Mouse (Mus musculus): ENCODE measurements around the gene Zmpste24. TPM values are rescaled to one million over a fixed set of nuclear protein-coding genes. Genes with fewer than 3 reads are reported as not detected.
"Not testable (repeated sequence)": the region's sequence is repeated elsewhere in the genome, so short reads cannot be mapped to it uniquely, and the experiment has no call there.

Gene Zmpste24
- polyA plus RNA-seq, 1 experiment: 22.0 TPM

DNA sequence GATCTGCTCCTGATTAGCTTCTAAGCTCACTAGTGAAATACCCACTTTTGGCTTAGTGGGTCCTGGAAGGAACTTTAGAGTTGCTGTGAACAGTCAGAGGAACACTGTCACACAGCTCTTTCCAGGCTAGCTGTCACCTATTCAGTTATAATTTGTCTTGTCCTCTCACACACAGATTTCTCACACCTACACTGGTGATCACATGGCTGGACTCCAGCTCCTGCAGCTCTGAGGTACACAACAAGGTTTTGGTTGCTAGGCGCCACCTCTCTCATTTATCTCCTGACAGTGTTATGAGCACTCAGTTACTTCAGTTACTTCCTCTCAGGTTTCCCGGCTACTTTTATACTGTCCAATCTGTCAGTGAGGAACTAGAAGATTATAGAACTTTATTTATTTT, 32.7 kb downstream of the Zmpste24 start:
- Histone ChIP-seq H3K4me3 (ENCODE audit: insufficient read depth, low read length) (no peak overlapping the region), H3K27ac (ENCODE audit: insufficient read depth, low read length) (no peak overlapping the region), H3K4me1 (ENCODE audit: control insufficient read depth, insufficient read depth, low read length) (no peaks in the 10 kb centered on the region; the same call in 1 of the 2 replicates)
- TF ChIP-seq POLR2A (IDR thresholded peaks at IDR 0.05; ENCODE audit: extremely low read depth, insufficient read depth, low read length) (no peak), CTCF (IDR thresholded peaks at IDR 0.05; ENCODE audit: extremely low read depth, insufficient read depth, low read length) (no peak)

DNA sequence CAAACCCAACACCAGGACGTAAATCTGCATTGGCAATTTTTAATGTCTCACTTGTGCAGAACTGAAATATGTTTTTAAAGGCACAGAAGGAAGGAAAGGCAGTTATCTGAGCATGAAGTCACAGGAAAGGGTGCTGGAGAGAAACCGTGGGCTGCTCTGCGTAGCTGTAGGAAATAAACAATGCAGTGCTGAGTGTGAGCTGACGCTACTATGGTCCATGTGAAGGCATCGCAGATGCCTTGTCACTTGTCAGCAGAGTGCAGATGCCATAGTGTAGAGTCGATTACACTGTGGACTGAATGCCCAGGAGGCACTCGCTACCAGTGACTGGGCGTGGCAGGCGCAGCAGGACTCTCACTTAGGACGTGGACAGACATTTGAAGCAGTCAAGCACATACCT, 38.8 kb downstream of the Zmpste24 start:
- H3K4me1 ChIP-seq (ENCODE audit: control insufficient read depth, insufficient read depth, low read length); H3K4me3 ChIP-seq (ENCODE audit: insufficient read depth, low read length); H3K27ac ChIP-seq (ENCODE audit: insufficient read depth, low read length): not testable (repeated sequence)

DNA sequence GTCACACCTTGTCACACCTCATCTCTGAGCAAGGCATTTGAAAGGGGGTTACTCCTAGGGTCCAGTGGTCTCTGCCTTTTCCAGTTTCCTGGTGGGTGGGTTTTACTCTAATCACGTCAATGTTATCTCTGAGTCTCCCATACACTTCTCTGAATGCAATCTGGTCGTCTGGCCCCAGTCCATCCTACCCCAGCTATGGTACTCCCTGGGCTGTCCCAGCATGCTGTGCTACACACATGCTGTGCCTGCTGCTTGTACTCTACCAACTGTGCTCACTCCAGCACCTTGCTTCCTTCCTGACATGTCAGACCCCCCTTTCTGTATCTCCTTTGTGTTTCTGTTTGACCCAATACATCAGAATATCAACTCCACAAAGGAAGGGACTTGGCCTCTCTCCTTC, 41.0 kb downstream of the Zmpste24 start:
- Histone ChIP-seq H3K27ac (ENCODE audit: insufficient read depth, low read length) (no peak overlapping the region), H3K4me3 (ENCODE audit: insufficient read depth, low read length) (no peak overlapping the region), H3K4me1 (ENCODE audit: control insufficient read depth, insufficient read depth, low read length) (no peaks in the 10 kb centered on the region)
- TF ChIP-seq POLR2A (IDR thresholded peaks at IDR 0.05; ENCODE audit: extremely low read depth, insufficient read depth, low read length) (no peak), CTCF (IDR thresholded peaks at IDR 0.05; ENCODE audit: extremely low read depth, insufficient read depth, low read length) (no peak)

DNA sequence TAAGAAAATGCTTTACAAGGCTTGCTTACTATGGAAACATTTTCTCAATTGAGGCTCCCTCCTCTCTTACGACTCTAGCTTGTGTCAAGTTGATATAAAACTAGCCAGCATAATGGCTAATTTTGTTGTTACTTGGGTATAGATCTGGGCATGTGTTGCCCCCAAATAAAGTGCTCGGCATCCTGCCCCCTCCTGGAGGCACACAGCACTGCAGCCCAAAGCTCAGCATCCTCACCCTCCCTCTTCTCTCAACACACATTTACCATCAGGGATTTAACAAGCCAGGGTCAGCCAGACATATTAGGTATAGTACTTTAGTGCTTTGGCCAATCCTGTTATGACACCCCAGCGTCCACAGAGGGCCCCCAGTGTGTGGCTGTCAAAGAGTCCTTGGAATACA, 41.7 kb downstream of the Zmpste24 start:
- H3K27ac ChIP-seq (ENCODE audit: insufficient read depth, low read length): no peak overlapping the region
- no peaks in the 10 kb centered on the region for H3K4me1 ChIP-seq (ENCODE audit: control insufficient read depth, insufficient read depth, low read length)
- TF ChIP-seq CTCF (IDR thresholded peaks at IDR 0.05; ENCODE audit: extremely low read depth, insufficient read depth, low read length) (peak; percentile 61), POLR2A (IDR thresholded peaks at IDR 0.05; ENCODE audit: extremely low read depth, insufficient read depth, low read length) (no peak)
- H3K4me3 ChIP-seq (ENCODE audit: insufficient read depth, low read length): no peak overlapping the region

DNA sequence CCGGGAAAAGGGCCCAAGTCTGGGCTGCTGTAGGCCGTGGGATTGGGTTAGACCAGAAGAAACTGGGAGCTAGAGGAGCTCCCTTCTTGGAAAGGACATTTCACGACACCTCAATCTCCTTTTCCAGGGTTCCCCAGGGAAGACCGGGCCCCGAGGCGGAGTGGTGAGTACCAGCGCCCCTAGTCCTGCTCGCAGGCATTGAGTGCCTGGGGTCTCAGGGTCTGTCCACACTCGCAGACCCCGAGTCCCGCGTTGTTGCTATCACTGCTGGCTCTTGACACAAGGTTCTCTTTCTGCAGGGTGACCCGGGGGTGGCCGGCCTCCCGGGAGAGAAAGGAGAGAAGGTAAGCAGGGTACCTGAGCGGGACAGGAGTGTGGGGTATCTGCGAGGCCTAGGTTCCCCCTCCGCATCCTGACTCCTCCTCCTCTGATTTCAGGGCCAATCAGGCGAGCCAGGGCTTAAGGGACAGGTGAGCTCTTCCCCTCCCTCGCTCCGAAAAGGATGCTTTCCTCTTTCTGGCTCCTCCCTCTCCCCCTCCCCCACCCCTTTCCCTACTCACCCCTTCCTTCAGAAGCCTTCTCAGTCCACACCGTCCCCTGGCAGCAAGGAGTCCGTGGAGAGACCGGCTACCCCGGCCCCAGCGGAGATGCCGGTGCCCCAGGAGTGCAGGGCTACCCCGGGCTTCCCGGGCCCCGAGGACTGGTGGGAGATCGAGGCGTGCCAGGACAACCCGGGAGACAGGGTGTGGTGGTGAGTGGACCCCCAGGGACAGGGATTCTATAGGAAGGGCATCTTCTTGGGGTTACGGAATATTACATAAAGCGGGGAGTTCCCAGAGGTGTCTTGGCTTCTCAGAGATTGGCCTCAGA, 45.4 kb downstream of the Zmpste24 start:
- no peaks in the 10 kb centered on the region for H3K4me1 ChIP-seq (ENCODE audit: control insufficient read depth, insufficient read depth, low read length)
- H3K27ac ChIP-seq (ENCODE audit: insufficient read depth, low read length): no peak overlapping the region; the same call in 1 of the 2 replicates
- TF ChIP-seq POLR2A (IDR thresholded peaks at IDR 0.05; ENCODE audit: extremely low read depth, insufficient read depth, low read length) (peak; percentile 83), CTCF (IDR thresholded peaks at IDR 0.05; ENCODE audit: extremely low read depth, insufficient read depth, low read length) (no peak)
- H3K4me3 ChIP-seq (ENCODE audit: insufficient read depth, low read length): peak overlapping the region; percentile 44

DNA sequence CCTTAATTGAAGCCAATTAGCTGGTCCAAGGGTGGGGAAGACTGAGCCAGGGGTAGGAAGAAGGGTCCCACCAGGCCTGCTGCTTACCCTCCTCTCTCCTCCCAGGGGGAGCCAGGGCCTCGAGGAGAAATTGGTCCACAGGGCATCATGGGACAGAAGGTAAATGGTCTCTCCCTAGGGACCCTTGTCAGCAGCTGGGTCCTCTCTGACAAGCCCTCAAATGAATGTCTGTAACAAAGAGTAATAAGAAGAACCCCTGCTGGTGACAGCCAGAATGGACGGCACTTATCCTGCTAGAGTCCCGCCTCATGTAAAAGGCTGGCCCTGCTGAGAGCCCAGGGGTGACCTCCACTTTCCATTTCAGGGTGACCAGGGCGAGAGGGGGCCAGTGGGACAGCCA, 46.2 kb downstream of the Zmpste24 start:
- no peaks in the 10 kb centered on the region for H3K4me1 ChIP-seq (ENCODE audit: control insufficient read depth, insufficient read depth, low read length)
- H3K27ac ChIP-seq (ENCODE audit: insufficient read depth, low read length): no peak overlapping the region
- TF ChIP-seq POLR2A (IDR thresholded peaks at IDR 0.05; ENCODE audit: extremely low read depth, insufficient read depth, low read length): no peak
- H3K4me3 ChIP-seq (ENCODE audit: insufficient read depth, low read length): no peak overlapping the region; the same call in 1 of the 2 replicates

DNA sequence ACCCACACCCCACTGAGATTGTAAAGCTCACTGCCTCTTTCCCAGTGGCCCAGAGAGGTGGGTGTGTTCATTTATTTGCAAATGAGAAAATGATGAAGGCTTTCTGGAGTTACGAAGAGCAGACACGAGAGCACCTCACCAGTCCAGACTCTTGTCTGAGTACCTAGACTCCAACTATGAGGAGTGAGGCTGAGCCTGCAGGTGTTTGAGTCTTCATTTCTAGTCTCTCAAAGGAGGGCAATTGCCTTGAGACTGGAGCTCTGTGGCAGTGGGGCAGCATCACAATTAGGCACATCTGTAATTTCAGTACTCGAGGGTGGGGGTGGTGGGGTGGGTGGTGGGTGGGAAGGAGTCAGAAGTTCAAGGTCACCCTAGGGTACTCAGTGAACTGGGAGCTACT, 55.1 kb downstream of the Zmpste24 start:
- no peak overlapping the region for H3K27ac ChIP-seq (ENCODE audit: insufficient read depth, low read length)
- TF ChIP-seq POLR2A (IDR thresholded peaks at IDR 0.05; ENCODE audit: extremely low read depth, insufficient read depth, low read length) (no peak), CTCF (IDR thresholded peaks at IDR 0.05; ENCODE audit: extremely low read depth, insufficient read depth, low read length) (no peak)
- H3K4me1 ChIP-seq (ENCODE audit: control insufficient read depth, insufficient read depth, low read length): no peaks in the 10 kb centered on the region
- no peak overlapping the region for H3K4me3 ChIP-seq (ENCODE audit: insufficient read depth, low read length)

DNA sequence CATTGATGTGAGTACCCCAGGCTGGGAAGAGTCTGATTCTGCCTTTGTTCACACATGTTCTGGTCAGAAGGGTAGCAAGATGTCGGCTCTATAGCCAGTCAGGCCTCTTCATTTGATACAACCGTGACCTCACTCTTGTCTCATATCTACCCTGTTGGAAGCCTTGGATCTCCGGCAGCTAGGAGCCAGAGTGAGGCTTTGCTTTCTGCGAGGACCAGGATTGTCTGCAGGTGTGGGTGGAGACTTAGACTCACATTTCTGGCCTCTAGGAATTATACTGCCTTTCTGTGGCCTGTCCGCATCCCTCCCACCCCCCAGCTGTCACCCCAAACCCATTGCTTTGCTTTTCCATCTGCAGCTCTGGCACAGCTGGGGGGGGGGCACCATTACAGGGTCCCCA, 55.6 kb downstream of the Zmpste24 start:
- TF ChIP-seq POLR2A (IDR thresholded peaks at IDR 0.05; ENCODE audit: extremely low read depth, insufficient read depth, low read length): no peak
- no peak for TF ChIP-seq CTCF (IDR thresholded peaks at IDR 0.05; ENCODE audit: extremely low read depth, insufficient read depth, low read length)
- Histone ChIP-seq H3K4me3 (ENCODE audit: insufficient read depth, low read length) (no peak overlapping the region), H3K27ac (ENCODE audit: insufficient read depth, low read length) (no peak overlapping the region), H3K4me1 (ENCODE audit: control insufficient read depth, insufficient read depth, low read length) (no peaks in the 10 kb centered on the region)

DNA sequence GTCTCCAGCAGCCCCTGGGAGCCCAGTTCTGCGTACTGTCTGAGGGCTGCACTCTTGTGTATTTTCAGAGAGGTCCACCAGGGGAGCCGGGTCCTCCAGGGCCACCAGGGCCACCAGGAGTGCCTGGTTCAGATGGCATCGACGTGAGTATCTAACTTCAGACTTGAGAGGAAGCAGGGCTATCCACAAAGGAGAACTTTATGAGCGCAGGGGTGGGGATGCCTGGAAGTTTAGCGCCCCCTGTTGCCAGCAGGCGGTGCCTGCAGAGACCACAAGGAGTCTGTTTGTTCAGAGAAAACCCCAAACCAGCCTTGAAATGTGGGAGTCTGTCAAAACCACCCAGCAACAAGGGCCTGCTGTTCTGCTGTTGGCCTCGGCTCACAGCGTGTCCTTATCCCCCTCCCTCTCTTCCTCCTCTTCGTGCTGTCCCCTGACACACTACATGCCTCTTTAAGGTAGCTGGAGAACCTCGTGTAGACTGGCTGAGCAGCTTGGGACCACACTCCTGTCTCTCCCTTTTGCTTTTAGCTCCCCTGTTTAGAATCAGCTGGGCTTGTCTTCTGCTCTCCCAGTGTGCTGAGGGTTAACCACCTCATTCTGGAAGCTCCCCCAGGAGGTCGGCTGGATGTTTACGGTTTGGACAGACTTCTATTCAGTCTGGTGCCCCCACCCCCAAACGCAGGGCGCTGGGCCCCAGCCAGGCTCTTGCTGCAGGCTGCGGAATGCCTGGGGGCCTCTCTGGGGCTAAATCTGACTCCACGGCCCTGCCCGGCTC, 57.0 kb downstream of the Zmpste24 start:
- H3K4me3 ChIP-seq (ENCODE audit: insufficient read depth, low read length): no peak overlapping the region
- no peak overlapping the region for H3K27ac ChIP-seq (ENCODE audit: insufficient read depth, low read length)
- no peaks in the 10 kb centered on the region for H3K4me1 ChIP-seq (ENCODE audit: control insufficient read depth, insufficient read depth, low read length)
- no peak for TF ChIP-seq POLR2A (IDR thresholded peaks at IDR 0.05; ENCODE audit: extremely low read depth, insufficient read depth, low read length)
- peak; percentile 71 for TF ChIP-seq CTCF (IDR thresholded peaks at IDR 0.05; ENCODE audit: extremely low read depth, insufficient read depth, low read length)

DNA sequence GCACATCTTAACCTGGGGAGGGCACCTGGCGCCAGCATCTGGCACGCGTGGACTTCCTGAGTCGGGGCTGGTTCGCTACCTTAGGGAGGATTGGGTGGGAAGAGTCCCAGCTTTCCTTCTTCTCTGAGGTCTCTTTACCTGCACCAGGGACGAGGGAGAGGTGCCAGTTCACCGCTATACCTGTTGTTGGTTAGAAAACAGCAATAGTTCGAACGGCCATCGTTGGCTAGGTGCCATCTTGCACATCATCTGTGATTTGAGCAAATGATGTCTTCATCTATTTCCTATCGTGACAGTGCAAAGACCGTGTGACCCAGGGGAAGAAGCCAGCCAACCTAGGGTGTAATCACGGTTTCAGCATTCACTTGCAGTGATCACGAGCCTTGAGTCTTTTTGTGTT, 57.7 kb downstream of the Zmpste24 start:
- H3K4me1 ChIP-seq (ENCODE audit: control insufficient read depth, insufficient read depth, low read length): no peaks in the 10 kb centered on the region
- no peak overlapping the region for H3K4me3 ChIP-seq (ENCODE audit: insufficient read depth, low read length)
- no peak overlapping the region for H3K27ac ChIP-seq (ENCODE audit: insufficient read depth, low read length)

More for the DNA sequence above, 57.7 kb downstream of the Zmpste24 start:
- TF ChIP-seq CTCF (IDR thresholded peaks at IDR 0.05; ENCODE audit: extremely low read depth, insufficient read depth, low read length) (no peak), POLR2A (IDR thresholded peaks at IDR 0.05; ENCODE audit: extremely low read depth, insufficient read depth, low read length) (no peak)
